Mouse (Mus musculus) forebrain, postnatal 0 days (tissue): ENCODE measurements around the gene Rftn2. TPM values are rescaled to one million over a fixed set of nuclear protein-coding genes. Genes with fewer than 3 reads are reported as not detected.

ENCODE experiments used
- ATAC-seq: fragments of 200-750 bp; cut with Nextera tagmentation; 2 replicates; pipeline ENCODE4 v1.8.0; 2017; ENCODE audit warnings: mild to moderate bottlenecking, moderate library complexity
- DNase-seq: peaks from one replicate; pipeline ENCODE4 v3.0.0-alpha.2; 2015
- H3K27ac ChIP-seq: fragments of 300-500 bp; sonication (generic); 2 replicates; pipeline ENCODE4 v1.5.1; 2014; ENCODE audit warnings: low read depth, mild to moderate bottlenecking, antibody characterized with exemption, low read length, moderate library complexity, mixed read lengths
- H3K27me3 ChIP-seq: fragments of 300-500 bp; sonication (generic); 2 replicates; pipeline ENCODE4 v1.6.1; 2014; ENCODE audit warnings: mild to moderate bottlenecking, low read length, mixed read lengths; ENCODE audit not compliant: insufficient read depth
- H3K36me3 ChIP-seq: fragments of 300-500 bp; sonication (generic); 2 replicates; pipeline ENCODE4 v1.6.1; 2014; ENCODE audit warnings: mild to moderate bottlenecking, moderate library complexity; ENCODE audit not compliant: insufficient read depth
- H3K4me1 ChIP-seq: fragments of 300-500 bp; sonication (generic); 2 replicates; pipeline ENCODE4 v1.6.1; 2014; ENCODE audit warnings: antibody characterized with exemption; ENCODE audit not compliant: insufficient read depth
- H3K4me2 ChIP-seq: fragments of 300-500 bp; sonication (generic); 2 replicates; pipeline ENCODE4 v1.6.1; 2014; ENCODE audit warnings: low read depth, mild to moderate bottlenecking, moderate library complexity
- H3K4me3 ChIP-seq: fragments of 300-500 bp; sonication (generic); 2 replicates; pipeline ENCODE4 v1.5.1; 2014; ENCODE audit warnings: low read depth, low read length, mixed read lengths
- H3K9ac ChIP-seq: fragments of 300-500 bp; sonication (generic); 2 replicates; pipeline ENCODE4 v1.6.1; 2014; ENCODE audit warnings: mild to moderate bottlenecking
- H3K9me3 ChIP-seq: fragments of 300-500 bp; sonication (generic); 2 replicates; pipeline ENCODE4 v1.6.1; 2016; ENCODE audit warnings: low read length
- CTCF ChIP-seq: sonication (generic); IDR thresholded peaks from 2 replicates; pipeline ENCODE4 v1.5.1; 2016; ENCODE audit warnings: antibody characterized with exemption, control low read depth, low read depth
- WGBS: fragments of 180-500 bp; shearing (Covaris S2); extraction: QIAGEN DNeasy Blood & Tissue Kit; methylation state at CpG from one replicate; pipeline ENCODE4 v1.1.7; 2014; 5-methylcytosine and 5-hydroxymethylcytosine counted together
- polyA plus RNA-seq: library from polyadenylated mRNA; unstranded; fragments of >200 nt; fragmentation: Nextera tagmentation; extraction: Ambion mirVana; gene quantifications from 2 replicates; pipeline ENCODE4 v1.2.1, GENCODE M21; 2015
- total RNA-seq: library from RNA; depleted of rRNA; stranded (reverse); fragments of >200 nt; gene quantifications from 2 replicates; pipeline ENCODE4 v1.2.3, GENCODE M21; 2014

The Rftn2 gene
- total and polyA plus RNA-seq, 2 experiments from 2014 or later, result 10.1 to 12.4 TPM

DNA sequence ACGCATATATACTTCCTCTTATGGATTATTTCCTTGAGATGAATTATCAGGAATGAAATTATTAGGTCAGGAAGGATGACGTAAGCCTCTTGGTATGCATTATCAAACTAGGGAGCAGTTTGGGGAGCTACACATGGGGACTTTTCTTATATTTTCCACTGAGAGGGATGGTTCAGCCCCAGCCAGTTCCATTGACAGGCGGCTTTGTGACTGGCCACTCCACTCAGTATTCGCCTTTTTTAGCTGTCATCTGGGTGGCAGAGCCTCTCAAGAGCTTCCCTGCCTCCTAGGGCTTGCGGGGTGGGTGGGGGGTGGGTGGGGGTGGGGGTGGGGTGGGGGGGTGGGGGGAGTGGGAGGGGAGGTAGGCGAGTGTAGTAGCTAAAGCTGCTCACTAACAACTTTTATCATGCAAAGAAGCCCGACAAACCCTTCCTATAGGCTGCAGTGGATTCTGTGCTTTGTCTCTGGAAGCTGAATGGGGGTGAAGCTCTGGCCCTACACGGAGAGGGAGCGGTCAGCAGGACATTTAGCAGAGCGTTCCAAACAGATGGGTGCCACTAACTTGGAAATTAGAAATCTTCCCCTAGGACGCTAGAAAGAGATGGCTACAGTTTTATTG, 39.9 kb downstream of the Rftn2 start:
- H3K9ac ChIP-seq, result no peak overlapping the region
- H3K27ac ChIP-seq, result no peak overlapping the region
- H3K4me1 ChIP-seq, result no peaks in the 10 kb centered on the region
- 21% methylated on average over 11 of the region's 11 CpGs for WGBS
- H3K4me3 ChIP-seq, result no peak overlapping the region
- no peaks in the 10 kb centered on the region for H3K36me3 ChIP-seq
- H3K4me2 ChIP-seq, result no peak overlapping the region
- no peak for TF ChIP-seq CTCF
- no peaks in the 10 kb centered on the region for H3K27me3 ChIP-seq
- no peaks in the 10 kb centered on the region for H3K9me3 ChIP-seq
- ATAC-seq (no peak), DNase-seq (no peak)

DNA sequence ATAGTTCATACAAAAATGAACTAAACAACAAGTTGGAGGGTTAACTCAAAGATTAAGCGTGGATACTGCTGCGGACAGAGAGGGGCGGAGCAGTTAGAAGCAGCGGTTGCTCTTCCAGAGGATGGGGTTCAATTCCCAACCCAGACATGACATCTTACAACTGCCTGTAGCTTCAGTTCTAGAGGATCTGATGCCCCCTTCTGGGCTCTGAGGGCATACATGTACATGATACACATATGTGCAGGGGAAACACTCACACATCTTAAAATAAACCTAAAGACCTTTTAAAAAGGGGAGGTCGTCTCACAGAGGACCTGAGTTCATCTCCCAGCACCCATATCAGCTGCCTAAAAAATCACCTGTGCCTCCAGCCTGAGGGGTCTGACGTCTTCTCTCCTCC, 40.9 kb downstream of the Rftn2 start:
- H3K27me3 ChIP-seq, result no peaks in the 10 kb centered on the region
- no peak overlapping the region for H3K9ac ChIP-seq
- TF ChIP-seq CTCF, result no peak; the same call in 1 of the 2 replicates
- no peak overlapping the region for H3K4me2 ChIP-seq
- WGBS, result 85% methylated on average over 6 of the region's 6 CpGs
- no peak for ATAC-seq
- no peaks in the 10 kb centered on the region for H3K9me3 ChIP-seq
- no peak overlapping the region for H3K4me3 ChIP-seq
- DNase-seq, result no peak
- H3K4me1 ChIP-seq, result no peaks in the 10 kb centered on the region
- H3K36me3 ChIP-seq, result peaks cover 7% of the 10 kb centered on the region; the same call in 1 of the 2 replicates
- H3K27ac ChIP-seq, result no peak overlapping the region

DNA sequence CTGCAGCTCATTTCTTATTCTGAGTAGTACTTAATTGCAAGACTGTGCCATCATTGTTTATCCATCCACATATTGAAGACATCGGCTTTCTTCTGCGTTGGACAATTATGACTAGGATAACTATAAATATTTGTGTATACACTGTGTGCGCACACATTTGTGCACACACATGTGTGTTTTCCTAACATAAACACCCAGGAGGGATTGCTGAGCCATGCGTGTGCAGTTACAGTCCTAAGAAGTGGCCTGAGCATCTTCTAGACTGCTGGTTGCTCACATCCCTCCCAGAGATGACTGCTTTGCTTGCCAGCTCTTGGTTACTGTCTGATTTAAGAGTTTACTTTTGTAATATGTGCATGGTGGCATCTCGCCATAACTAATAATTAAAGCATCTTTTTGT, 44.2 kb downstream of the Rftn2 start:
- H3K4me2 ChIP-seq, result no peak overlapping the region
- no peak for TF ChIP-seq CTCF

DNA sequence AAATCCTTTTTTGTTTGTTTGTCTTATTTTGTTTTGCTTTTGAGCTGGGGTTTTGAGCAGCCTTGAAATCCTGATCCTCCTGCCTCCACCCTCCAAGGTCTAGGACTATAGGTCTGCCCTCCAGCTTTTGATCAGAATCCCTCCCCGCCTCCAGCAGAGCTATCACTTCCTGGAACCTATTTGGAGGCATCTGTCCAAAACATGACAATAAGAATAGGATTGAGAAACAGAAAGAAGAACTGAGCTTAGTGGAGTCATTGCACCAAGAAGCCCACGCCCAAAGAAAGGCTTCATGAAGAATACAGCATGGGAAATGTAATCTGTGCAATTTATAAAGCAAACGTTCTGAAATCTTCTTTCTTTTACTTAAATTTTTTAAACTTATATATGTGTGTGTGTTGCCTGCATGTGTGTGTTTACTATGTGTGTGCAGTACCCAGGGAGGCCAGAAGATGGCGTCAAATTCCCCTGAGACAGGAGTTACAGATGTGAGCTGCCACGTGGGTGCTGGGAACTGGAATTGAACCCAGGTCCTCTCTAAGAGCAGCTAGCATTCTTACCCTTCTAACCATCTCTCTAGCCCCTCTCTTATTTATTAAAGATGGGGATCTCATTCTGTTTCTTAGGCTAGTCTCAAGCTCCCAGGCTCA, 46.5 kb downstream of the Rftn2 start:
- Histone ChIP-seq H3K36me3 (peaks cover 12% of the 10 kb centered on the region; the same call in 1 of the 2 replicates), H3K4me2 (no peak overlapping the region), H3K4me3 (no peak overlapping the region), H3K27ac (no peak overlapping the region), H3K27me3 (no peaks in the 10 kb centered on the region), H3K9me3 (no peaks in the 10 kb centered on the region), H3K4me1 (no peaks in the 10 kb centered on the region), H3K9ac (no peak overlapping the region)
- ATAC-seq (no peak), DNase-seq (no peak)
- WGBS, result 87% methylated on average over 5 of the region's 5 CpGs
- TF ChIP-seq CTCF, result 0 out of 2 replicates have a peak, but pooled peaks have one; percentile 2

More for the DNA sequence above, 44.2 kb downstream of the Rftn2 start:
- ATAC-seq (no peak), DNase-seq (no peak)
- Histone ChIP-seq H3K9me3 (no peaks in the 10 kb centered on the region), H3K27ac (no peak overlapping the region), H3K36me3 (peaks cover 9% of the 10 kb centered on the region; the same call in 1 of the 2 replicates), H3K4me1 (no peaks in the 10 kb centered on the region), H3K9ac (no peak overlapping the region), H3K4me3 (no peak overlapping the region), H3K27me3 (no peaks in the 10 kb centered on the region)
- 87% methylated on average over 5 of the region's 5 CpGs for whole genome bisulfite sequencing

DNA sequence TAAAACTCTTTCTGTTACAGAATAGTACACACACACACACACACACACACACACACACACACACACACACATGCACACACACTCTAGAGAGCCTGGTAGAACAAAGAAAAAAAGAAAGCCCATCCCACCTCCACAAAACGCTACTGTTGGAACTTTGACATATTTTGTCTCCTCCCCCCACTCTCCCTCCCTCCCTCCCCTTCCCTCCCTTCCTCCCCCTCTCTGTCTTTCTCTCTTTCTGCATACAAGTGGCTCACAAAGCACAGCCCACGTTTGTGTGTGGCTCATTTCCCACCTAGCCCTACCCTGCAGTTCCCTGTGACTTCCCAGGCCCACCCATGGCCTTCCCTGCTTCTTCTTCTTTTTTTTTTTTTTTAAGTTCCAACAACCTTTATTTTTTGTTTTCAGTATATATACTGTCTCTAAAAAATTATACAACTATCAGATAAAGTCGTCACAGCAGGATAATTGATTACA, 52.0 kb downstream of the Rftn2 start:
- Histone ChIP-seq H3K27ac (no peak overlapping the region), H3K9me3 (no peaks in the 10 kb centered on the region), H3K4me2 (no peak overlapping the region), H3K4me3 (no peak overlapping the region), H3K27me3 (no peaks in the 10 kb centered on the region), H3K36me3 (0 out of 2 replicates have a peak, but pooled peaks cover 3% of the 10 kb centered on the region), H3K4me1 (no peaks in the 10 kb centered on the region), H3K9ac (no peak overlapping the region)
- DNase-seq (no peak), ATAC-seq (no peak)
- no peak for TF ChIP-seq CTCF
- 32% methylated on average over 3 of the region's 3 CpGs for WGBS

DNA sequence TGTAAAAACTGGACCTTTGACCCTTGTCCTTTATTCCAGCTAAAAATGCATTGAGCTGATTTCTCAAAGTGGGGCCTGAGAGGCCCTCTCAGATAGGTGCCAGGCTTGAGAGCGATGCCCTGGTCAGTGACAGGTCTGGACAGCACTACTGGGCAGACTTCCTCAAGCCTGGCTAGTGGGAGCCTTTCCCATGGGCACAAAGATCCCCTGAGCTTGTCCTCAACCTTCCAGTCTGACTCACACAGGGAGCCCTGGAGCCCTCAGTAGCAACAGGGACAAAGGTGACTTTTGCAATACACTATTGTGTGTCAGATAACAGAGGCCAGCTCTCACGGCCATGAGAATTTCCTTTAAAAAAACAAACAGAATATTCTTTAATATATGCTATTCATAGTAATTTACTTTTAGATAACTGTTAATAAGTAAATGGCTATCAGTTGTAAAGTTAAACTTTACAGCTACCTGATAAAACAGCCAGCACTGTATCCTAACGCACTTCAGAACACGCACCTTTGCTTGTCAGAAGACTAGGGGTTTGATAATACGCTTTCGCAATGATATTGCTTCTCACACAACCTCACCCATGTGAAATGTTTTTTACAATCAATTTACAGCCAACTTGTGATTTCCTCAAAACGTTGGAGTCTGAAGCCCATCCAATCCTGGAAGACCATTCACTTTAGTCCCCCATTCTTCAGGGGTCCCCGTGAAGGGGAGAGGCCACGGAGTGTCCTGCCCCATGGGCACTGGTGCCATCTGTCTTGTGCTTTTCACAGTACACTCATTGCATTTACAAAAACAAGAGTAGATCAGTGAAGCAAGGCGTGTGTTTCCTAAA, 52.6 kb downstream of the Rftn2 start:
- no peak for TF ChIP-seq CTCF
- DNase-seq (no peak), ATAC-seq (no peak)
- Histone ChIP-seq H3K4me2 (no peak overlapping the region), H3K36me3 (0 out of 2 replicates have a peak, but pooled peaks cover 3% of the 10 kb centered on the region), H3K4me3 (no peak overlapping the region), H3K27me3 (no peaks in the 10 kb centered on the region), H3K9me3 (peaks cover 4% of the 10 kb centered on the region; the same call in 1 of the 2 replicates), H3K9ac (no peak overlapping the region), H3K27ac (no peak overlapping the region), H3K4me1 (no peaks in the 10 kb centered on the region)
- WGBS, result 77% methylated on average over 10 of the region's 10 CpGs
